ENCODE assay signal across 18 mouse cellular contexts in genomic region chr17:46206676-46207075, GRCm38 (mm10).
"Had no signal": no experiment of that assay in that cellular context is flagged by ENCODE, and none has a peak within 500 bp of the region (broad histone marks: within the 10 kb centered on the region; RNA-seq: fewer than 3 reads in every experiment).

No protein-coding gene starts in this region.

- H3K4me2 ChIP-seq: lung, embryonic 14.5 days; midbrain, embryonic 12.5 days; neural tube, embryonic 13.5 days; neural tube, embryonic 15.5 days had no signal

- ATAC-seq: midbrain, embryonic 16.5 days had no signal

- DNase-seq: lung, embryonic 14.5 days; lung, postnatal 10 days; lung, postnatal 4 days; midbrain, embryonic 14.5 days; retina, postnatal 1 day; right cerebral cortex, adult 18-20 months; right cerebral cortex, postnatal 25 days; right cerebral cortex, postnatal 4 days; spleen, adult 18-20 months; thymus, adult 18-20 months; thymus, postnatal 14 days; thymus, postnatal 36 days had no signal

- H3K9ac ChIP-seq: lung, embryonic 14.5 days; midbrain, embryonic 12.5 days; neural tube, embryonic 13.5 days; neural tube, embryonic 15.5 days had no signal

- H3K27ac ChIP-seq: midbrain, embryonic 10.5 days; midbrain, embryonic 12.5 days; neural tube, embryonic 13.5 days; neural tube, embryonic 15.5 days had no signal

- H3K9me3 ChIP-seq: midbrain, embryonic 10.5 days; midbrain, embryonic 12.5 days; neural tube, embryonic 13.5 days; neural tube, embryonic 15.5 days had no signal

- H3K4me3 ChIP-seq: midbrain, embryonic 10.5 days; midbrain, embryonic 12.5 days; myocyte; neural tube, embryonic 13.5 days; neural tube, embryonic 15.5 days had no signal

- H3K27me3 ChIP-seq: midbrain, embryonic 12.5 days; neural tube, embryonic 13.5 days; neural tube, embryonic 15.5 days had no signal
